Mouse (Mus musculus): ENCODE measurements around the gene Usp6nl. TPM values are rescaled to one million over a fixed set of nuclear protein-coding genes. Genes with fewer than 3 reads are reported as not detected.

The Usp6nl gene
- polyA plus RNA-seq, 1 experiment = 10.9 TPM

GRCm38 (mm10) chr2:6462306-6462705 lies 139.8 kb downstream of the Usp6nl start:
- peak in 1 of 2 experiments; percentile 46 for DNase-seq (ENCODE audit: extremely low spot score in 1 of 2, low spot score in 1 of 2)

- peak in 1 of 2 experiments; percentile 31 for DNase-seq (ENCODE audit: extremely low spot score in 1 of 2, low spot score in 1 of 2)
Observed at GRCm38 (mm10) chr2:6463772-6464661, 141.6 kb downstream of the Usp6nl start.

- DNase-seq (ENCODE audit: extremely low spot score in 1 of 2, low spot score in 1 of 2) = no peak
Observed at GRCm38 (mm10) chr2:6466396-6466795, 143.9 kb downstream of the Usp6nl start.

GRCm38 (mm10) chr2:6467318-6467717 lies 144.9 kb downstream of the Usp6nl start:
- DNase-seq (ENCODE audit: extremely low spot score in 1 of 2, low spot score in 1 of 2) = no peak

- DNase-seq (ENCODE audit: extremely low spot score in 1 of 2, low spot score in 1 of 2) = peak in 1 of 2 experiments; percentile 83
Observed at GRCm38 (mm10) chr2:6469164-6469563, 146.7 kb downstream of the Usp6nl start.

GRCm38 (mm10) chr2:6471110-6471611 lies 148.7 kb downstream of the Usp6nl start:
- DNase-seq (ENCODE audit: extremely low spot score in 1 of 2, low spot score in 1 of 2) = no peak

- DNase-seq (ENCODE audit: extremely low spot score in 1 of 2, low spot score in 1 of 2) = no peak
Observed at GRCm38 (mm10) chr2:6473829-6474228, 151.4 kb downstream of the Usp6nl start.

- no peak for DNase-seq (ENCODE audit: extremely low spot score in 1 of 2, low spot score in 1 of 2)
Observed at GRCm38 (mm10) chr2:6477884-6478283, 155.4 kb downstream of the Usp6nl start.

GRCm38 (mm10) chr2:6478361-6478965 lies 156.0 kb downstream of the Usp6nl start:
- DNase-seq (ENCODE audit: extremely low spot score in 1 of 2, low spot score in 1 of 2) = peak in 1 of 2 experiments; percentile 42

- DNase-seq (ENCODE audit: extremely low spot score in 1 of 2, low spot score in 1 of 2) = peak in 1 of 2 experiments; percentile 20
Observed at GRCm38 (mm10) chr2:6478966-6479391, 156.5 kb downstream of the Usp6nl start.

- DNase-seq (ENCODE audit: extremely low spot score in 1 of 2, low spot score in 1 of 2) = no peak
Observed at GRCm38 (mm10) chr2:6479620-6480019, 157.2 kb downstream of the Usp6nl start.

- no peak for DNase-seq (ENCODE audit: extremely low spot score in 1 of 2, low spot score in 1 of 2)
Observed at GRCm38 (mm10) chr2:6481966-6482365, 159.5 kb downstream of the Usp6nl start.

GRCm38 (mm10) chr2:6482411-6482810 lies 159.9 kb downstream of the Usp6nl start:
- no peak for DNase-seq (ENCODE audit: extremely low spot score in 1 of 2, low spot score in 1 of 2)

GRCm38 (mm10) chr2:6483081-6483992 lies 160.9 kb downstream of the Usp6nl start:
- DNase-seq (ENCODE audit: extremely low spot score in 1 of 2, low spot score in 1 of 2) = peak in 1 of 2 experiments; percentile 26

GRCm38 (mm10) chr2:6484179-6484578 lies 161.7 kb downstream of the Usp6nl start:
- no peak for DNase-seq (ENCODE audit: extremely low spot score in 1 of 2, low spot score in 1 of 2)

- DNase-seq (ENCODE audit: extremely low spot score in 1 of 2, low spot score in 1 of 2) = no peak
Observed at GRCm38 (mm10) chr2:6487566-6488488, 165.4 kb downstream of the Usp6nl start.

- DNase-seq (ENCODE audit: extremely low spot score in 1 of 2, low spot score in 1 of 2) = peak in 1 of 2 experiments; percentile 41
Observed at GRCm38 (mm10) chr2:6488489-6489056, 166.1 kb downstream of the Usp6nl start.

GRCm38 (mm10) chr2:6490076-6490475 lies 167.6 kb downstream of the Usp6nl start:
- DNase-seq (ENCODE audit: extremely low spot score in 1 of 2, low spot score in 1 of 2) = no peak

- DNase-seq (ENCODE audit: extremely low spot score in 1 of 2, low spot score in 1 of 2) = no peak
Observed at GRCm38 (mm10) chr2:6490870-6491269, 168.4 kb downstream of the Usp6nl start.
